Mouse (Mus musculus) olfactory bulb, adult 2 months (tissue): ENCODE results near the gene Zbp1.

Source experiments
- CTCF ChIP-seq: fragments of 200-500 bp; IDR thresholded peaks from 2 replicates; pipeline ENCODE4 v1.5.1; 2012; ENCODE audit warnings: low read depth, mild to moderate bottlenecking, low read length, moderate library complexity; ENCODE audit not compliant: insufficient read depth
- POLR2A ChIP-seq: fragments of 200-500 bp; IDR thresholded peaks from 2 replicates; pipeline ENCODE4 v1.6.1; 2012; ENCODE audit warnings: mild to moderate bottlenecking, low read depth, low read length, moderate library complexity; ENCODE audit not compliant: insufficient read depth

DNA sequence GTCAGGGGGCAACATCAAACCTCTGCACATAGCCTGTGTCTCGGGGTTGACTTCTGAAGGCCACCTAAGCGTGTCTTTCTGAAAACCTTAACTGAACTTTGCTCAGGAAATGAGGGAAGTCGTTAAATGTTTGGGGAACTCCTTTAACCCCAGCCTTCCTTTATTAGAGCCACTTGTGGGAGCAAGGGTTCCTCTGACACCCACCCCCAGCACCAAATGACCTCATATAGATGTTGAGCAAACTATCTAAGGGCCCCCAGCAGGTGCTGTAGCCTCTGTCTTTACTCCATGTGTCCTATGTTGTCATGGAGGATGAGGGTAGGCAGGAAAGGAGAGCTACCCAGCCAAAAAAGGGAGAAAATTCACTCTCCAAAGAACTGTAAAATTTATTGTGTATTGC lies 5.4 kb upstream of the Zbp1 start:
- TF ChIP-seq POLR2A (no peak), CTCF (no peak)
